Mouse (Mus musculus) lung, postnatal 0 days (tissue): Measurements from ENCODE around the gene Gaa.

Experiments
- CTCF ChIP-seq: IDR thresholded peaks from 2 replicates; pipeline ENCODE4 v1.5.1; 2016; ENCODE audit warnings: antibody characterized with exemption, mild to moderate bottlenecking
- EP300 ChIP-seq: IDR thresholded peaks from 2 replicates; pipeline ENCODE4 v1.6.1; 2016; ENCODE audit warnings: antibody characterized with exemption, mild to moderate bottlenecking, control low read depth

DNA sequence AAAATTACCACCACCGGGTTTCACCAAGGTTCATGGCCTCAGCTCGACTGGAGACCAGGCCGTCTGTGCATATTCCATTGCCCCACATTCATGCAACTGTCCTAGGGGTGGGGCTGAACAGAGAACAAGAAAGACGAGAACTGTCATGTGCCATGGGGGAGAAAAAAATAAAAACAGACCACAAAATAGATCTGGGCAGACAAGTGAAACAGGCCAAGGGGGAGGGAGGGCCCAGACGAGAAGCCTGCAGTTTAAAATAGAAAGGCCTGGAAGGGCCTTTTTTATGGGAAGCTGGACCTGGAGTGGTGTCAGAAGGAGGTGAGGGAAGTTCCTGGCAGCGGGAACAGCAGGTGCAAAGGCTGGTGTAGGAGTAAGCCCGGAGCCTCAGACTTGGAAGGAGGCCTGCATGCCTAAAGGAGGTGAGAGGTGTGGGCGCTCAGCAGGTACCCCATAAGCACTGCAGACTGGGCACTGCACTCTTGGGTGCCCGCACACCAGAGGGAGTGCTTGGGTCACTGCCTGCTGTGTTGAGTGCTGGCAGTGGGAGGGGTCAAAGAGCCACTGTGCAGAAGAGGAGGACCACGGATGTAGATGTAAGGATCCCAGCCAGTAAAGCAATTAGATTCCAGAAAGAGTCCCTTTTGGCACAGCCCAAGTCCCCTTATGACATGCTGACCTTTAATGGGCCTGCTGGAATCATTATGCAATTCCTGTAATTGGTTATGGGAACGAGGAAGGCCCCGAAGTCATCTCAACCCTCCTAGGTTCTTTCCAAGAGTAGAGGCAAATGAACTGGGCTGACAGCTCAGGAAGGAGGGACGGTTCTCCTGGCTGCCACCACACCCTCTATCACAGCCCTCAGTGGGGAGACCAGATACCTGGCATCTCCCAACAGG, 39.3 kb downstream of the Gaa start:
- TF ChIP-seq CTCF = no peak
- no peak for TF ChIP-seq EP300
